Mouse (Mus musculus): ENCODE data around the gene Uqcc2.

The Uqcc2 gene

DNA sequence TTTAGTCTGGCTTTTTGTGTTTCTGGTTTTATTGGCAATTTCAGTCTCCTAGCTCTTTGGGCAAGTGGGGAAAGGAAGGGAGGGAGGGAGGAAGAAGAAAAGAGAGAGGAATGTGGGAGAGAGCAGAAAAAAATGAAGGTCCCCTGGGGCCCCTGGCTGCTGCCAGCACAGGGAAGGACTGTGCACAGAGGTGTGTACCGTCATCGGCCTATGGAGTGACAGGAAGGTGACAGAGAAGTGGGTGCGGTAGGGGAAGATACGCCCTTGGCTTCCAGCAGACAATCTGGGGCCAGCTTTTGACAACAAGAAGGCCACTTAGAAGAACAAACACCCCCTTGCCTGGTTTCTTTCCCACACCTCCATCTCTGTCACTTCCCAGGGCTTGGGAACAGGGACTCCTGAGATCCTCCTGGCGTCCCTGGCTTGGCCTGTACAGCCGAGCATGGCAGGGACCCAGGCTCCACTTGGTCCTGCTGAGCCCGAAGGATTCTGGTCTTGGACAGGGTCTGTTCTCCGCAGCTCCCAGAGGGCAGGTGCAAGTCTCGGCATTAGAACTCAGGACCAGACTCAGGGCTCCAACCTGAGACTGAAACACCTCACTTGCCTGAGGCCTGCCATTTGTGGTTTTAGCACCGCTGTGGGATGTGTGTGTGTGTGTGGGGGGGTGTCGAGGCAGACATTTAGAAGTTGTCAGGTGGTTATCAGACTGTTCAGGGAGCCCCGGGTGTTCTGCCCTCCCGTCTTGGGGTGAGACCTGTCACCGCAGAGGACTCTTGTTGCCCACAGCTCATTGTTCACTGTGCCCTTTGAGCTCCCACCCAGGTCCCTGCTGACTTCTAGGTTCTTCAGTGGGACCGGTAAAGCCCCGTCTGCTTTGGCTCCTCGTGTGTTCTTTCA is 58.6 kb downstream of the Uqcc2 start:
- DNase-seq (ENCODE audit: low spot score), result no peak

- no peak for DNase-seq (ENCODE audit: low spot score)
Observed at GRCm38 (mm10) chr17:27074236-27074635, 59.5 kb downstream of the Uqcc2 start.

DNA sequence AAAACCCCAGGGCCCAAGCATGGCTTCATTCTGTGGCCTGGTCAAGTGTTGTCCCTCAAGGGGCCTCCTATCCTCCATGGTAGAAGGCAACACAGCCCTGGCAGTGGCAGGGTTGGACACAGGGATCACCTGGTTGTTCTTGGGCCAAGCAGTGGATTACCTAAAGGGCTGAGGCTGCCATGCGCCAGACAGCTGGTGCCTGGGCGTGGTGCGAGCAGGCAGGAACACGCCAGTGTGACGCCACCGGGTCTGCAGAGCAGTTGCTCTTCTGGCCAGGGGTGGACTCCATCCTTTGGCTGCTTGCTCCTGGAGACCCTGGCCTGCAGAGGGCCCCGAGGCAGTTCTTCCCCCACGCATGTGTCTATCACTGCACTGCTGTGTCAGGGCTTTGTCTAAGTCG is 59.9 kb downstream of the Uqcc2 start:
- DNase-seq (ENCODE audit: low spot score), result no peak

DNA sequence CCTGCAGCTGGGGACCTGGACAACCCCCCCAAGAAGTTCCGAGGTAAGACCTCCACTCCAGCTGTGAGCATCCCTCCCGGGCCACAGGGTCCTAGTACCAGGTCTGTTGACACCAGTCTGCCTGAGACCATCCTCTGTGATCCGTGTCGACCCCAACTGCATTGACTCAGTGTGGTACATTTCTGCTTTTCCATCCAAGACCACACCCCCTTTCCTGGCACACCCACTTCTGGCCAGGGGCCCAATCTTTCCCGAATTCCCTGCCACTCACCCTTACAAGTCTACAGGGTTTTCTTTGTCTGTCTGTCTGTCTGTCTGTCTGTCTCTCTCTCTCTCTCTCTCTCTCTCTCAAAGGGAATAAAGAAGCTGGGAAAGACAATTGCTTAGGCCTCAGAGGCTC is 60.6 kb downstream of the Uqcc2 start:
- DNase-seq (ENCODE audit: low spot score), result no peak
